Mouse (Mus musculus) ES-Bruce4 (cell line): ENCODE measurements around the gene Adgrg6. TPM values are rescaled to one million over a fixed set of nuclear protein-coding genes. Genes with fewer than 3 reads are reported as not detected.

Experiments
- H3K27ac ChIP-seq: 2 replicates; pipeline ENCODE4 v1.5.1; 2012; ENCODE audit warnings: low read length, inconsistent platforms; ENCODE audit not compliant: insufficient read depth
- H3K27me3 ChIP-seq: 2 replicates; pipeline ENCODE4 v1.6.1; 2012; ENCODE audit warnings: mild to moderate bottlenecking, low read length, inconsistent platforms; ENCODE audit not compliant: control insufficient read depth, poor library complexity, insufficient read depth, severe bottlenecking
- H3K36me3 ChIP-seq: 2 replicates; pipeline ENCODE4 v1.6.1; 2012; ENCODE audit warnings: inconsistent platforms, mild to moderate bottlenecking, low read length, moderate library complexity; ENCODE audit not compliant: control insufficient read depth, poor library complexity, insufficient read depth, severe bottlenecking
- H3K4me1 ChIP-seq: one replicate; pipeline ENCODE4 v1.8.1; 2011; ENCODE audit warnings: low read length; ENCODE audit not compliant: control insufficient read depth, insufficient read depth
- H3K4me3 ChIP-seq: 2 replicates; pipeline ENCODE4 v1.5.1; 2011; ENCODE audit warnings: low read depth, mild to moderate bottlenecking, low read length
- H3K9ac ChIP-seq: 2 replicates; pipeline ENCODE4 v1.6.1; 2012; ENCODE audit warnings: low read depth, mild to moderate bottlenecking, inconsistent platforms; ENCODE audit not compliant: poor library complexity, severe bottlenecking
- H3K9me3 ChIP-seq: replicated peaks from 2 replicates; pipeline ENCODE4 v1.6.1; 2012; ENCODE audit warnings: mild to moderate bottlenecking, low read length, inconsistent platforms; ENCODE audit not compliant: control insufficient read depth, poor library complexity, insufficient read depth, severe bottlenecking
- CTCF ChIP-seq: IDR thresholded peaks from one replicate; pipeline ENCODE4 v1.8.1; 2011; ENCODE audit warnings: low read depth, low read length
- EP300 ChIP-seq: IDR thresholded peaks from 2 replicates; pipeline ENCODE4 v1.6.1; 2011; ENCODE audit warnings: low read depth, low read length; ENCODE audit not compliant: insufficient read depth
- POLR2A ChIP-seq: IDR thresholded peaks from one replicate; pipeline ENCODE4 v1.8.1; 2011; ENCODE audit warnings: low read length; ENCODE audit not compliant: insufficient read depth
- polyA plus RNA-seq: library from polyadenylated mRNA; stranded (reverse); fragments of >200 nt; gene quantifications from 2 replicates; pipeline ENCODE4 v1.2.4, GENCODE M21; 2011; ENCODE audit warnings: low read depth; ENCODE audit not compliant: missing spikeins, insufficient read depth, insufficient read length

The Adgrg6 gene
- polyA plus RNA-seq, 1 experiment: 1.8 TPM

GRCm38 (mm10) chr10:14511904-14512663 lies 33.4 kb downstream of the Adgrg6 start:
- H3K9ac ChIP-seq: no peak overlapping the region
- H3K4me1 ChIP-seq: no peaks in the 10 kb centered on the region
- no peak overlapping the region for H3K27ac ChIP-seq
- H3K4me3 ChIP-seq: no peak overlapping the region
- no peaks in the 10 kb centered on the region for H3K9me3 ChIP-seq
- no peak for TF ChIP-seq POLR2A
- no peak for TF ChIP-seq CTCF
- no peak for TF ChIP-seq EP300
- no peaks in the 10 kb centered on the region for H3K36me3 ChIP-seq
- H3K27me3 ChIP-seq: no peaks in the 10 kb centered on the region

DNA sequence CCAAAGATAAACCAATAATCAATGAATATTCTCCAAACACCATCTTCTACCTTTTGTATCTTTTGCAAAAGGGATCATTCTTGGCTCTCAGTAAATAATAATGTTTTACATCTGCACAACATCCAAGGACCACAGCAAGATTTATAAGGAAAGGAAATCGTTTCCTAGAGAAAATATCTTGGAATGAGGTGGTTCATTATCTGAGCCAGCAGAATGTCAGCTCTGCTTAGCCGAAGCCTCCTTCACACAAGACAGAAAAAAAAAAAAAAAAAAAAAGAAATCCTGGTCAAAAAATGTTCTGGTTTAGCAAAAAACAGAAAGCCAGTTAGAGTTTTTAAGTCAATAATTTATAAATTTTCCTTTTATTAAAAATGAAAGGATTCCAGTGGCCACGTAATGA lies 34.3 kb downstream of the Adgrg6 start:
- Histone ChIP-seq H3K36me3 (no peaks in the 10 kb centered on the region), H3K9ac (no peak overlapping the region), H3K4me1 (no peaks in the 10 kb centered on the region), H3K27ac (no peak overlapping the region), H3K9me3 (no peaks in the 10 kb centered on the region), H3K27me3 (no peaks in the 10 kb centered on the region), H3K4me3 (no peak overlapping the region)
- TF ChIP-seq CTCF: no peak
- TF ChIP-seq EP300: no peak

DNA sequence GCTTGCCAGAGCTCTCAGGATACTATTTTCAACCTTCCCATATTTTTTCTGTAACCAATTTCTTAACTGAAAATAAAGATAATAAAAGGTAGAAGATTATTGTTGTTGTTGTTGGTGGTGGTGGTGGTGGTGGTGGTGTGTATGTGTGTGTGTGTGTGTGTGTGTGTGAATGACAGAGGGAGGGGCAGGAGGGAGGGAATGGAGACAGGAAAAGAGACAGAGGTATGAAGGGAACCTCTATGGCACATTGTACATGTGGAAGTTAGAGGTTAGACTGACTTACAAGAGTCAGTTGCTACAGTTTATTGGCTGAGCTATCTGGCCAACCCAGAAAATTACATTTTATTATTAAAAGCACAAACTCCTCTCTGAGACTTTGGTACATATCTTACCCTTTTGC lies 49.8 kb downstream of the Adgrg6 start:
- Histone ChIP-seq H3K27ac (no peak overlapping the region), H3K9ac (no peak overlapping the region), H3K27me3 (no peaks in the 10 kb centered on the region), H3K4me1 (no peaks in the 10 kb centered on the region), H3K9me3 (no peaks in the 10 kb centered on the region; the same call in 1 of the 2 replicates), H3K4me3 (no peak overlapping the region), H3K36me3 (no peaks in the 10 kb centered on the region)
- no peak for TF ChIP-seq POLR2A
- TF ChIP-seq CTCF: no peak
- no peak for TF ChIP-seq EP300

DNA sequence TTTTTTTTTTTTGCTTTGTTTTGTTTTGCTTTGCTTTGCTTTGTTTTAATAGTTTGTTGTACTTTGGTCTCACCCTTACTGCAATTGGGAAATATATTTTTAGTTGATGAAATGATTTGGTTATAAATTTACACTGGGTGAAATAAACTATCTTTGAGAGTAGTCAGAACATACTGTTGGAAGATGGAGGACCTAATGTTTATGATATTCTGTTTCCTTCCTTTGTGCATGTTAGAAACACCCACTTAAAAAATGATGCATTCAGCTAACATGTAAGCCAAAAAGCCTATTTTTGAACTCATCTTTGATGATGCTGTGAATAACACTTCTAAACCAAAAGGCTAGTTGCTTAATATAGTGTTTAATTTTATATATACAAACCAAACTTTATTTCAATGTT lies 50.3 kb downstream of the Adgrg6 start:
- no peak overlapping the region for H3K4me3 ChIP-seq
- H3K27ac ChIP-seq: no peak overlapping the region
- H3K27me3 ChIP-seq: no peaks in the 10 kb centered on the region
- H3K36me3 ChIP-seq: no peaks in the 10 kb centered on the region
- H3K4me1 ChIP-seq: no peaks in the 10 kb centered on the region
- no peak overlapping the region for H3K9ac ChIP-seq
- TF ChIP-seq EP300: no peak
- no peaks in the 10 kb centered on the region; the same call in 1 of the 2 replicates for H3K9me3 ChIP-seq

DNA sequence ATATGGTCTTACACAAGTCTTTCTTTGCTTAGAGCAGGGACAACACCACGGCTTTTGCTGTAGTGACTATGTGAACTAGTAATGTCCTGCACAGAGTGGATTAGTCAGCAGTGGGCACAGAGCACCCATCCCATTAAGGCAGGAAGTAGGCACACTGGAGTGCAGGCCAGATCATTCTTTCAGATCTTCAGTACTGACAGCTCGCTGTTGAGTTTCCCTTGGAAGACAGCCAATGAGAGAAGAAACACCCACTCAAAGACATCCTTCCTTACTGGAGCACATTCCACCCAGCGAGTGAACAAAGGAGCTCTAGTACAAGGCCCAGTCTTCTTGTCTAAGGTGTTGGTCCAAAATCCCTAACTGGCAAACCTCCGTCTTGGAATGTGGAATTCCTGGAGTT lies 53.6 kb downstream of the Adgrg6 start:
- Histone ChIP-seq H3K9me3 (no peaks in the 10 kb centered on the region; the same call in 1 of the 2 replicates), H3K9ac (no peak overlapping the region), H3K27me3 (no peaks in the 10 kb centered on the region), H3K4me1 (no peaks in the 10 kb centered on the region), H3K36me3 (no peaks in the 10 kb centered on the region), H3K4me3 (no peak overlapping the region), H3K27ac (no peak overlapping the region)
- TF ChIP-seq POLR2A (no peak), EP300 (no peak), CTCF (no peak)

DNA sequence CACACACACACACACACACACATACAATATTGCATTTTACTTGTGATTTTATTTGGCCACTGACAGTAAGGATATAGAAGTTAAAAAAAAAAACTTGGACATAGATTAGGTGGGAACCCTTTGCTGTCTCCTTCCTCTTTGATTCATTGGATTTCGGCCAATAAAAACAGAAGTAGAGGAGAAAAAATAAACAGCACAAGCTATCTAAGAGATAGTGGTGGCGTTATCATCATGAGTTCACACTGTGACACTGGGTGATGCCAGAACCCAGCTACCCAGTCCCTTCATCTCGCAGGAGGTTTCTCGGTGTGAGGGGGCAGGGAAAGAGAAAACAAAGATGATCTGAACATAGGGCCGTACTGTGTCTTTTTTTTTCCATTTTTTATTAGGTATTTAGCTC lies 62.2 kb downstream of the Adgrg6 start:
- H3K27ac ChIP-seq: no peak overlapping the region
- H3K36me3 ChIP-seq: no peaks in the 10 kb centered on the region
- H3K9ac ChIP-seq: no peak overlapping the region
- no peak for TF ChIP-seq EP300
- no peak for TF ChIP-seq CTCF
- no peak for TF ChIP-seq POLR2A
- no peak overlapping the region for H3K4me3 ChIP-seq
- no peaks in the 10 kb centered on the region for H3K27me3 ChIP-seq
- no peaks in the 10 kb centered on the region for H3K9me3 ChIP-seq
- H3K4me1 ChIP-seq: no peaks in the 10 kb centered on the region
